Mouse (Mus musculus) ES-Bruce4 (cell line): ENCODE data around the gene Mars.

Experiments
- CTCF ChIP-seq: IDR thresholded peaks from one replicate; pipeline ENCODE4 v1.8.1; 2011; ENCODE audit warnings: low read depth, low read length
- EP300 ChIP-seq: IDR thresholded peaks from 2 replicates; pipeline ENCODE4 v1.6.1; 2011; ENCODE audit warnings: low read depth, low read length; ENCODE audit not compliant: insufficient read depth
- POLR2A ChIP-seq: IDR thresholded peaks from one replicate; pipeline ENCODE4 v1.8.1; 2011; ENCODE audit warnings: low read length; ENCODE audit not compliant: insufficient read depth

GRCm38 (mm10) chr10:127318009-127318408 lies 6.4 kb upstream of the Mars start:
- TF ChIP-seq CTCF (no peak), POLR2A (no peak), EP300 (no peak)
